Mouse (Mus musculus): Measurements from ENCODE around the gene Bsn. TPM values are rescaled to one million over a fixed set of nuclear protein-coding genes. Genes with fewer than 3 reads are reported as not detected.

The Bsn gene
- polyA plus RNA-seq, 1 experiment from 2014 or later, result 4.7 TPM

- WGBS, result 94% methylated on average over 4 of the region's 4 CpGs
- no peak overlapping the region for H3K4me3 ChIP-seq
- H3K4me2 ChIP-seq, result no peak overlapping the region
- H3K36me3 ChIP-seq (ENCODE audit: poor library complexity, severe bottlenecking), result peaks cover 67% of the 10 kb centered on the region
- no peak overlapping the region for H3K9ac ChIP-seq
- no peaks in the 10 kb centered on the region for H3K27me3 ChIP-seq
- no peak for ATAC-seq
- peaks cover 21% of the 10 kb centered on the region for H3K4me1 ChIP-seq
- no peaks in the 10 kb centered on the region for H3K9me3 ChIP-seq (replicated peaks)
- H3K27ac ChIP-seq, result no peak overlapping the region
These were observed 143.6 kb downstream of the Bsn start for GRCm38 (mm10) chr9:108046582-108046981.

Small RNAs within 50 kb of the gene (microRNA-seq; reads per million reads assigned to microRNA genes)
- gene Gm47303 (not detected), gene Mir7088 (not detected)

Other genes starting within 250 kb of the Bsn start
- gene Traip, start 240.2 kb downstream of the Bsn start, polyA plus RNA-seq (2015; fragmentation: Nextera tagmentation; extraction: Ambion mirVana), result 21.7 and 23.6 TPM in 2 replicates
- 2.7 and 3.1 TPM in 2 replicates for gene Uba7, start 214.9 kb downstream of the Bsn start, polyA plus RNA-seq (2015; fragmentation: Nextera tagmentation; extraction: Ambion mirVana)
- gene Gm20661, start 207.3 kb downstream of the Bsn start, polyA plus RNA-seq (2015; fragmentation: Nextera tagmentation; extraction: Ambion mirVana), result 0.44 and 0.62 TPM in 2 replicates
- 10.8 and 11.1 TPM in 2 replicates for gene Inka1, start 204.5 kb downstream of the Bsn start, polyA plus RNA-seq (2015; fragmentation: Nextera tagmentation; extraction: Ambion mirVana)
- 0.69 and 1.3 TPM in 2 replicates for gene Cdhr4, start 197.9 kb downstream of the Bsn start, polyA plus RNA-seq (2015; fragmentation: Nextera tagmentation; extraction: Ambion mirVana)
- gene Gm20662, start 194.0 kb downstream of the Bsn start, polyA plus RNA-seq (2015; fragmentation: Nextera tagmentation; extraction: Ambion mirVana), result 0.52 TPM in 1 of 2 replicates, not detected in the other
- gene Ip6k1, start 187.9 kb downstream of the Bsn start, polyA plus RNA-seq (2015; fragmentation: Nextera tagmentation; extraction: Ambion mirVana), result 73.6 and 83.9 TPM in 2 replicates
- 20.8 and 24.4 TPM in 2 replicates for gene Gmppb, start 141.1 kb downstream of the Bsn start, polyA plus RNA-seq (2015; fragmentation: Nextera tagmentation; extraction: Ambion mirVana)
- gene Amigo3, start 137.2 kb downstream of the Bsn start, polyA plus RNA-seq (2015; fragmentation: Nextera tagmentation; extraction: Ambion mirVana), result 2.1 and 3.0 TPM in 2 replicates
- gene Mst1, start 109.9 kb downstream of the Bsn start, polyA plus RNA-seq (2015; fragmentation: Nextera tagmentation; extraction: Ambion mirVana), result not detected in 2 replicates
- 32.6 and 39.5 TPM in 2 replicates for gene Rnf123, start 107.0 kb downstream of the Bsn start, polyA plus RNA-seq (2015; fragmentation: Nextera tagmentation; extraction: Ambion mirVana)
- gene Apeh, start 95.8 kb downstream of the Bsn start, polyA plus RNA-seq (2015; fragmentation: Nextera tagmentation; extraction: Ambion mirVana), result 49.9 and 60.2 TPM in 2 replicates
- gene Dag1, start 73.6 kb upstream of the Bsn start, polyA plus RNA-seq (2015; fragmentation: Nextera tagmentation; extraction: Ambion mirVana), result 40.8 and 45.4 TPM in 2 replicates
- 94.9 and 95.4 TPM in 2 replicates for gene Nicn1, start 100.0 kb upstream of the Bsn start, polyA plus RNA-seq (2015; fragmentation: Nextera tagmentation; extraction: Ambion mirVana)
- 25.3 and 26.7 TPM in 2 replicates for gene Amt, start 106.5 kb upstream of the Bsn start, polyA plus RNA-seq (2015; fragmentation: Nextera tagmentation; extraction: Ambion mirVana)
- gene Rhoa, start 115.7 kb upstream of the Bsn start, polyA plus RNA-seq (2015; fragmentation: Nextera tagmentation; extraction: Ambion mirVana), result 317 and 330 TPM in 2 replicates
- 30.9 and 38.1 TPM in 2 replicates for gene Tcta, start 115.8 kb upstream of the Bsn start, polyA plus RNA-seq (2015; fragmentation: Nextera tagmentation; extraction: Ambion mirVana)
- gene Gpx1, start 148.5 kb upstream of the Bsn start, polyA plus RNA-seq (2015; fragmentation: Nextera tagmentation; extraction: Ambion mirVana), result 489 and 518 TPM in 2 replicates
- 132 and 142 TPM in 2 replicates for gene Usp4, start 157.5 kb upstream of the Bsn start, polyA plus RNA-seq (2015; fragmentation: Nextera tagmentation; extraction: Ambion mirVana)
- 1.5 and 2.0 TPM in 2 replicates for gene 1700102P08Rik, start 202.4 kb upstream of the Bsn start, polyA plus RNA-seq (2015; fragmentation: Nextera tagmentation; extraction: Ambion mirVana)
- 1.1 and 1.2 TPM in 2 replicates for gene Ccdc36, start 238.1 kb upstream of the Bsn start, polyA plus RNA-seq (2015; fragmentation: Nextera tagmentation; extraction: Ambion mirVana)
- gene BC048562, start 246.1 kb upstream of the Bsn start, polyA plus RNA-seq (2015; fragmentation: Nextera tagmentation; extraction: Ambion mirVana), result not detected in 2 replicates

All from forebrain, embryonic 13.5 days (tissue).